Mouse (Mus musculus) forebrain, embryonic 14.5 days (tissue): ENCODE data around the gene Pip5kl1. TPM values are rescaled to one million over a fixed set of nuclear protein-coding genes. Genes with fewer than 3 reads are reported as not detected.

Source experiments
- ATAC-seq: fragments of 200-750 bp; cut with Nextera tagmentation; 2 replicates; pipeline ENCODE4 v1.8.0; 2017; ENCODE audit warnings: mild to moderate bottlenecking, moderate library complexity
- DNase-seq: peaks from one replicate; pipeline ENCODE4 v3.0.0-alpha.2; 2015; ENCODE audit warnings: low spot score
- H3K27ac ChIP-seq: fragments of 300-500 bp; sonication (generic); 2 replicates; pipeline ENCODE4 v1.5.1; 2014; ENCODE audit warnings: low read depth, mild to moderate bottlenecking, control low read depth, low read length, moderate library complexity
- H3K27me3 ChIP-seq: fragments of 300-500 bp; sonication (generic); replicated peaks from 2 replicates; pipeline ENCODE4 v1.6.1; 2014; ENCODE audit warnings: low read length, control low read depth, mixed read lengths; ENCODE audit not compliant: control insufficient read depth, insufficient read depth
- H3K36me3 ChIP-seq: fragments of 300-500 bp; sonication (generic); 2 replicates; pipeline ENCODE4 v1.6.1; 2014; ENCODE audit warnings: low read length, control low read depth; ENCODE audit not compliant: control insufficient read depth, insufficient read depth
- H3K4me1 ChIP-seq: fragments of 300-500 bp; sonication (generic); 2 replicates; pipeline ENCODE4 v1.6.1; 2014; ENCODE audit warnings: antibody characterized with exemption, low read length, control low read depth; ENCODE audit not compliant: control insufficient read depth, insufficient read depth
- H3K4me2 ChIP-seq: fragments of 300-500 bp; sonication (generic); 2 replicates; pipeline ENCODE4 v1.6.1; 2014; ENCODE audit warnings: mild to moderate bottlenecking, control low read depth, low read length
- H3K4me3 ChIP-seq: fragments of 300-500 bp; sonication (generic); 2 replicates; pipeline ENCODE4 v1.5.1; 2014; ENCODE audit warnings: low read depth, low read length, control low read depth
- H3K9ac ChIP-seq: fragments of 300-500 bp; sonication (generic); 2 replicates; pipeline ENCODE4 v1.6.1; 2014; ENCODE audit warnings: mild to moderate bottlenecking, low read length, control low read depth, moderate library complexity
- H3K9me3 ChIP-seq: fragments of 300-500 bp; sonication (generic); replicated peaks from 2 replicates; pipeline ENCODE4 v1.6.1; 2016; ENCODE audit warnings: low read length, control low read depth, mixed read lengths; ENCODE audit not compliant: control insufficient read depth
- WGBS: fragments of 180-500 bp; shearing (Covaris S2); extraction: QIAGEN DNeasy Blood & Tissue Kit; methylation state at CpG from one replicate; pipeline ENCODE4 v1.1.7; 2014; 5-methylcytosine and 5-hydroxymethylcytosine counted together
- polyA plus RNA-seq: library from polyadenylated mRNA; unstranded; fragments of >200 nt; fragmentation: Nextera tagmentation; extraction: Ambion mirVana; gene quantifications from 2 replicates; pipeline ENCODE4 v1.2.1, GENCODE M21; 2014

Gene Pip5kl1
- polyA plus RNA-seq, 1 experiment from 2014 or later: 4.7 TPM

- Histone ChIP-seq H3K4me3 (peak within 1 kb of the TSS; percentile 41), H3K4me1 (peaks cover 13% of the 10 kb centered on the region), H3K9ac (peak within 1 kb of the TSS; percentile 71), H3K4me2 (peak within 1 kb of the TSS; percentile 61), H3K27ac (no peak within 1 kb of the TSS), H3K36me3 (no peaks in the 10 kb centered on the region), H3K9me3 (no peaks in the 10 kb centered on the region), H3K27me3 (no peaks in the 10 kb centered on the region)
- WGBS: under 1% methylated on average over 38 of the region's 38 CpGs
- ATAC-seq (peak; percentile 88), DNase-seq (peak; percentile 94)
Measured at GRCm38 (mm10) chr2:32586871-32587351, 12.3 kb downstream of the Pip5kl1 start, which contains the start of gene St6galnac4. St6galnac4 (plus strand) TSS chr2:32587095.

- no peak overlapping the region for H3K27ac ChIP-seq
- H3K9ac ChIP-seq: peak overlapping the region; percentile 71
- peaks cover 13% of the 10 kb centered on the region for H3K4me1 ChIP-seq
- ATAC-seq: no peak
- H3K4me3 ChIP-seq: peak overlapping the region; percentile 41
- 57% methylated on average over 9 of the region's 9 CpGs for WGBS
- no peaks in the 10 kb centered on the region for H3K9me3 ChIP-seq
- no peak for DNase-seq
- no peaks in the 10 kb centered on the region for H3K36me3 ChIP-seq
- peak overlapping the region; percentile 61 for H3K4me2 ChIP-seq
- H3K27me3 ChIP-seq: no peaks in the 10 kb centered on the region
Measured at GRCm38 (mm10) chr2:32587731-32588321, 13.2 kb downstream of the Pip5kl1 start.

GRCm38 (mm10) chr2:32589213-32589795, 14.7 kb downstream of the Pip5kl1 start:
- 59% methylated on average over 11 of the region's 11 CpGs for WGBS
- no peaks in the 10 kb centered on the region for H3K36me3 ChIP-seq
- ATAC-seq (no peak), DNase-seq (no peak)
- peaks cover 10% of the 10 kb centered on the region for H3K4me1 ChIP-seq
- H3K9ac ChIP-seq: no peak overlapping the region
- H3K9me3 ChIP-seq: no peaks in the 10 kb centered on the region
- H3K27ac ChIP-seq: no peak overlapping the region
- no peak overlapping the region for H3K4me3 ChIP-seq
- no peaks in the 10 kb centered on the region for H3K27me3 ChIP-seq
- H3K4me2 ChIP-seq: no peak overlapping the region

GRCm38 (mm10) chr2:32590224-32590623, 15.6 kb downstream of the Pip5kl1 start:
- Histone ChIP-seq H3K27ac (no peak overlapping the region), H3K4me1 (peaks cover 10% of the 10 kb centered on the region), H3K9me3 (no peaks in the 10 kb centered on the region), H3K4me2 (no peak overlapping the region), H3K27me3 (no peaks in the 10 kb centered on the region), H3K4me3 (no peak overlapping the region), H3K36me3 (no peaks in the 10 kb centered on the region), H3K9ac (no peak overlapping the region)
- DNase-seq (no peak), ATAC-seq (no peak)
- 79% methylated on average over 10 of the region's 10 CpGs for WGBS

GRCm38 (mm10) chr2:32591249-32591648, 16.7 kb downstream of the Pip5kl1 start:
- no peaks in the 10 kb centered on the region for H3K27me3 ChIP-seq
- 78% methylated on average over 6 of the region's 6 CpGs for WGBS
- no peak for ATAC-seq
- H3K9ac ChIP-seq: no peak overlapping the region
- H3K9me3 ChIP-seq: no peaks in the 10 kb centered on the region
- no peak for DNase-seq
- H3K4me3 ChIP-seq: no peak overlapping the region
- H3K4me2 ChIP-seq: no peak overlapping the region
- no peak overlapping the region for H3K27ac ChIP-seq
- no peaks in the 10 kb centered on the region for H3K36me3 ChIP-seq
- peaks cover 10% of the 10 kb centered on the region for H3K4me1 ChIP-seq

GRCm38 (mm10) chr2:32596725-32597124, 22.1 kb downstream of the Pip5kl1 start:
- WGBS: 75% methylated on average over 13 of the region's 13 CpGs
- DNase-seq (peak; percentile 49), ATAC-seq (peak; percentile 50; the same call in 1 of the 2 replicates)
- H3K9ac ChIP-seq: no peak overlapping the region
- no peaks in the 10 kb centered on the region for H3K27me3 ChIP-seq
- H3K4me1 ChIP-seq: no peaks in the 10 kb centered on the region
- peak overlapping the region; percentile 36; the same call in 1 of the 2 replicates for H3K27ac ChIP-seq
- H3K9me3 ChIP-seq: no peaks in the 10 kb centered on the region
- peaks cover 6% of the 10 kb centered on the region; the same call in 1 of the 2 replicates for H3K36me3 ChIP-seq
- H3K4me3 ChIP-seq: no peak overlapping the region
- no peak overlapping the region for H3K4me2 ChIP-seq

GRCm38 (mm10) chr2:32597248-32597647, 22.7 kb downstream of the Pip5kl1 start:
- ATAC-seq: no peak
- H3K27me3 ChIP-seq: no peaks in the 10 kb centered on the region
- no peak overlapping the region for H3K4me3 ChIP-seq
- no peak overlapping the region for H3K4me2 ChIP-seq
- no peak for DNase-seq
- 0 out of 2 replicates have a peak overlapping the region, but pooled peaks have one; percentile 36 for H3K27ac ChIP-seq
- H3K9ac ChIP-seq: no peak overlapping the region
- no peaks in the 10 kb centered on the region for H3K4me1 ChIP-seq
- H3K9me3 ChIP-seq: no peaks in the 10 kb centered on the region
- H3K36me3 ChIP-seq: peaks cover 6% of the 10 kb centered on the region; the same call in 1 of the 2 replicates
- 87% methylated on average over 5 of the region's 5 CpGs for WGBS

- ATAC-seq (no peak), DNase-seq (no peak)
- Histone ChIP-seq H3K36me3 (peaks cover 6% of the 10 kb centered on the region; the same call in 1 of the 2 replicates), H3K9ac (no peak overlapping the region), H3K4me1 (no peaks in the 10 kb centered on the region), H3K4me3 (no peak overlapping the region), H3K27me3 (no peaks in the 10 kb centered on the region), H3K27ac (no peak overlapping the region), H3K9me3 (no peaks in the 10 kb centered on the region), H3K4me2 (no peak overlapping the region)
- 92% methylated on average over 5 of the region's 5 CpGs for WGBS
Measured at GRCm38 (mm10) chr2:32597699-32598098, 23.1 kb downstream of the Pip5kl1 start.

GRCm38 (mm10) chr2:32598506-32598905, 23.9 kb downstream of the Pip5kl1 start:
- H3K4me3 ChIP-seq: no peak overlapping the region
- DNase-seq: no peak
- H3K27me3 ChIP-seq: no peaks in the 10 kb centered on the region
- H3K4me1 ChIP-seq: no peaks in the 10 kb centered on the region
- no peak overlapping the region for H3K27ac ChIP-seq
- H3K9me3 ChIP-seq: no peaks in the 10 kb centered on the region
- 84% methylated on average over 8 of the region's 8 CpGs for WGBS
- no peak overlapping the region for H3K9ac ChIP-seq
- H3K4me2 ChIP-seq: no peak overlapping the region
- H3K36me3 ChIP-seq: peaks cover 6% of the 10 kb centered on the region; the same call in 1 of the 2 replicates
- ATAC-seq: no peak
